Mouse (Mus musculus) heart, adult 8-10 months (tissue): ENCODE measurements around the gene Anp32a. TPM values are rescaled to one million over a fixed set of nuclear protein-coding genes. Genes with fewer than 3 reads are reported as not detected.

Experiments
- DNase-seq: peaks from one replicate; pipeline ENCODE4 v3.0.0; 2022; ENCODE audit warnings: low spot score
- total RNA-seq, 4 experiments: library from RNA; stranded (reverse); gene quantifications; 2 replicates each; pipeline ENCODE4 v1.2.4; 2022

Gene Anp32a
- total RNA-seq, 4 experiments from 2014 or later = 196 to 226 (median 214) TPM

DNA sequence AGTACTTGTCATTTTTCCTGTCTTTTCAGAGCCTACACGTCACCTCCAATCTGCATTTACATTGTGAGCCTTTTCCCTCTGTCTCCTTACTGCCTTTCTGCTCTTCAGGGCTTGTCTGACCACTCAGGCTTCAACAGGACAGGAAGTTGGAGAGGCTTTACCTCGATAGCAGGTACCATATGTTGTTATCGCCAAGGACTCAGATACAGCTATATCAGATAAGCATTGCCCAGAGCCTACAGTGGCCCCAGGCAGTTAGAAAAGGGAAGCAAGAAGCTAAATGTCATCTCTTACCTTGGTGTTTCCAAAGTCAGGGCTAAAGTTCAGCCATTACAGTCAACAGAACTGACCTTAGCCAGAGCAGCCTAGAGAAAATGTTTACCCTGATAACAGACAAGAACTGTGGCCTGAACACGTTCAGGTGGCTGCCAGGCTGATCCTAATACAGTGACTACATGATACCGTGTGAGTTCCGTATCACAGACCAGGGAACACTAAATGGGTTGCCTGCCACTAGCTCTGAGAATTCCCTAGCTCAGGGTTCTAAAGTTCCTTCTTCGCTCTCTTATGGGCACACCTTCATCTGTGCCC lies 65.4 kb downstream of the Anp32a start:
- no peak for DNase-seq

DNA sequence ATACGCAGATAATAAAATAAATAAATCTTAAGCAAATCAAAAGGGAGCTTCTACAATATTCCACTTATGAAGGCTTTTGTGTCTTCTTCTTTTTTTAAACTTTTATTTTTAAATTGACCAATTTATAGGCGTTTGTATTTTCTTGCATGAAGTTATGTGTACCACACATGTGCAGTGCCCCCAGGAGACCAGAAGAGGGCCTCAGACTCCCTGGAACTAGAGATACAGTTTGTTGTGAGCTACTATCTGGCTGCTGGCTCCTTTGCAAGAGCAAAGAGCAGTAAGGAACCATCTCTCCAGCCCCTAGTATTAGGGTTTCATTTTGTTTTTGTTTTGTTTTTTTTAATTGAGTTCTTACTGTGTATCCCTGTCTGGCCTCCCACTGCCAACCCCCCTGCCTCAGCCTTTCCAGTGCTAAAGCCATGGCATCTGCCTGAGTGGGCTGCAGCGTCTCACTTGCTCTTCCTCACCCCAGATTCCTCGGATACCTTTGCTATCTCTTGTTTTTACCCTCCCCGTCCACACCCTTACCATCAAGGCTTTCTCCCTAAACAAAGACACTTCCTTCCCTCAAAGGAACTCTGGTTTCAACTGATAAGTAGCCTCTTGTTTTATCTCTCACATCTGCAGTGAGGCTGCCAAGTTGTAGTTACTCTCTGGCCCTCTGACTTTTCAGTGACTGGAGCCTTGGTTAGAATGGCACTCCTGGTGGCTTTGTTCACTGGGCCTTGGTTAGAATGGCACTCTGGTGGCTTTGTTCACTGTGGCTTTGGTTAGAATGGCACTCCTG lies 66.5 kb downstream of the Anp32a start:
- DNase-seq = peak; percentile 64

DNA sequence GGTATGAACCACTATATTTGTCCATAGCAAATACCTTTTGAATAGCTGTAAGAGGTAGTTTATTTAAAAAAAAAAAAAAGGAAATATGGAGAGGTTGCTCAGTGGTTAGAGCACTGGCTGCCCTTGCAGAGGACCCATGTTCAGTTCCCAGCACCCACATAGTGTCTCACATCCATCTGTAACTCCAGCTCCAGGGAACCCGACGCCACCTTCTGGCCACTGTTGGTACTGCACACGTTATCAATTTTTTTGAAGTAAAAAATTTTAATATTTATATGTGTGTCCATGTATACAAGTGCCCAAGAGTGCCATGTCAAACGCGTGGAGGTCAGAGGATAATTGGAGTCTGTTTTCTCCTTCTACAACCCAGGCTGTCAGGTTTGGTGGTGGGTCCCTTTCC lies 77.6 kb downstream of the Anp32a start:
- DNase-seq = no peak

DNA sequence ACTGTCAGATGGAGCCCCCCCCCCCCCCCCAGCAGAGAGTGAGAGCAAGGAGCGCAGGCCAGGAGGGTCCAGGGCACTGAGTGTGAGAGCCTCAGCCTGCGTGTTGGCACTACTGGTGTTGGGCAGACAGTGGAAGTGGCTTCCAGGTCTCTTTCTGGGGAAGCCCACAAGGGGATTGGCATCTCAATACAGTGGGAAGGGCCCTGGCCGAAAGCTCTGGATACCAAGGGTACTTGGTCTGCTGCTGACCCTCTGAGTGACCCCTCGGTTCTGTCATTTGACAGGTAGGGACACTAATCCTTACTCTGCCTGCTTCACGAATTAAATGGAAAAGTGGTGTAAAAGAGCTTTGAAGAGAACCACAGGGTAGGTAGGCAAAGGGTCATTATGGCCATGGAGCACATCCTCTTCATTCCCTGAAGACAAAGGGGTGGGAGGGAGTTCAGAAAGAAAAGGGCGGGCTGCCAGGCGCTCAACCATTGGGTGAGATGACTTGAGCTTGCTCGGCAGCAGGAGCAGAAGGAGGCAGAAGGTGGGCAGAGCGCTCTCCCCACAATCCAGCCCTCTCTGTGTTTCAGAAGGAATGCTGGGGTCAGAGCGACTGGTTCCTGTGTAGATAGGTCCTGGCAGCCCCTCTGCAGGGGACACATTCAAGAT lies 79.3 kb downstream of the Anp32a start:
- DNase-seq = peak; percentile 73

GRCm38 (mm10) chr9:62421027-62421426 lies 79.9 kb downstream of the Anp32a start:
- DNase-seq = peak; percentile 92

DNA sequence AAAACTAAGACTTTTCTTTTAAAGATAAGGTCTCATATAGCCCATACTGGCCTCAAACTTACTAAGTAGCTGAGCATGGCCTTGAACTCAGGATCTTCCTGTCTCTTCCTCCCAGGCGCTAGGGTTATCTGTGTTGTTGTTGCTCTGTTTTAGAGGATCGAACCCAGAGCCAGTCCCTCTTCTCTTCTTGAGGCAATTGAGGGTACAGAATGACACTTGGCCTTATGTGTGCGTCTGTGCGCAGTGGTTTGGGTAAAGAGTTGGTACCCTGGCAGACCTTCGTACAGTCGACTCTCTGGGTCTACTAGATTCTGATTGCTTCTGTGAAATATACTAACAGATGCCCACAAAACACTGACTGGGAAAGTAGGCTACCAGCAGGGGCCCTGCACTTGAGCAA lies 80.8 kb downstream of the Anp32a start:
- no peak for DNase-seq

DNA sequence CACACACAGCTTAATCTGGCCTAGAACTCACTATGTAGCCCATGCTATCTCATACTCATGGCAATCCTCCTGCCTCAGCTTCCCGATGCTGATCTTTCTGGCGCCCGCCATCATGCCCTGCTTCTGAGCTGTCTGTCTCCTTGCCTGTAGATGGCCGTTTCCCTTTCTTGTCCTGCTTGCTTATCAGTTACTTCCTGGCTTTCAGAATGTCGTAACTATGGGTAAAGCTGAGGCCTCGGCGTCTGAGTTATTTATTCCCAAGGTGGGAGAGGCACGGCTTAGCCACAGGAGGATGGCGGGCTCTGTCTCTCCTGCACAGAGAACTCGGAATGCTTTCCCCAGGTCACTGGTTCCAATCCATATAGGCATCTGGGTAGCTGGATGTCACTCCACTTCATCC lies 81.8 kb downstream of the Anp32a start:
- no peak for DNase-seq

- no peak for DNase-seq
Observed at GRCm38 (mm10) chr9:62423871-62424270, 82.8 kb downstream of the Anp32a start.

- DNase-seq = no peak
Observed at GRCm38 (mm10) chr9:62425265-62425664, 84.2 kb downstream of the Anp32a start.

DNA sequence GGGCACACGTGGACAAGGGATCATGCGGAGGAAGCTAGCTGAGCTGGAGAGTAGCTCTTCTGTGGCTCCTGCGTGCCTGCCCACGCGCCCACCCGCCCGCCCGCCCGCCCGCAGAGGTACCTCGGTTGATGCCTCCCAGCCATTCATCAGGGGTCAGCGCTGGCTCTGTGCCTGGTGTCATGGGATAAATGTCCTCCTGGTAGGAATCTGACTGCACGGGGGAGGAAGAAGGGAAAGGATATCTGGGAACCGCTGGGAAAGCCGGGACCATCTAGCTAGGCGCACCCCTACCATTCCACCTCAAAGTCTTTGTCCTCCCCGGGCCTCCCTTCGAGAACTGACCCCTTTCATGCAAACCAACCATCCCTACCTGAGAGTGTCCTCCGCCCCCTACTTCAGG lies 84.9 kb downstream of the Anp32a start:
- no peak for DNase-seq

DNA sequence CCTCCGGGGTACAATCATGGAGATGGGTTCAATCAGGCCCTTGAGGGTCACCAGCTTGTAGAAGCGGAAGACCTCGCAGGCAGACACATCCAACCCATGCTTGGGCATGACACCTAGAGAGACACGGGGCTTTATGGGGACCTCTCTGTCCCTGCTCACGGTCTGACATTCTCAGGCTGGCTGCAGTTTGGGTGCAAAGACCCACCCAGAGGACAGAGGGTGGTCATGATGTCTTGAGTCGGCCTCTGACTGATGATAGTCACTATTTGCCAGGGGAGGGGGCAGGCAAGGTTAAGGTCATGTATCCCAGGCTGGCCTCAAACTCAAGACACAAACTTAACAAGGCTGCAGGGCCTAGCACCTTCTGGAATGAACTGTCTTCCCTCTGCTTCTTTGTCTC lies 85.4 kb downstream of the Anp32a start:
- no peak for DNase-seq

DNA sequence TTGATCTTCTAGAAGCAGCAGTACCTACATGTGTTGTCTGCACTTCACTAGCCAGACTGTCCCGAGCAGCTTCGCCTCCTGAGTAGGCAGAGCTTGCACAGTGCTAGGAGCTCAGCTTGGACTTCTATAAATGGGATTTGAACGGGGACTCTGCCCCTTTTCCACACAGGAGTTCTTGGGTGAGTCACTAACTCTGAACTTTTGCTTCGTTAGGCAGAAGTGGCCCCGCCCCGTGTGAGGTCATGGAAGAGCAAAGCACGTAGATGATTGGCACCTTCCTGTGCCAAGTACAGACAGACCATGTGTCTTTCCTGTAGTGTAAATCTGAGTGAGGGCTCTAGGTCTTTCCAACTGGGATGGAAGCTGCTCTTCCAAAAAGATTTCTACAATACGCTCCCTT lies 85.9 kb downstream of the Anp32a start:
- no peak for DNase-seq

Other genes starting within 250 kb of the Anp32a start
- 10 to 100 TPM in 3 of 4 experiments, 1 to 10 TPM in 1; 9.2 to 12.0 (median 11.0) TPM for gene Glce, start 218.6 kb upstream of the Anp32a start, total RNA-seq
- not detected for gene Spesp1, start 59.1 kb upstream of the Anp32a start, total RNA-seq
- 10 to 100 TPM in 2 of 4 experiments, 1 to 10 TPM in 2; 8.6 to 12.9 (median 10.1) TPM for gene Coro2b, start 195.8 kb downstream of the Anp32a start, total RNA-seq